Mouse (Mus musculus) forebrain, embryonic 15.5 days (tissue): Measurements from ENCODE around the gene Zfp512b. TPM values are rescaled to one million over a fixed set of nuclear protein-coding genes. Genes with fewer than 3 reads are reported as not detected.

Experiments
- ATAC-seq: fragments of 200-750 bp; cut with Nextera tagmentation; replicated peaks from 2 replicates; pipeline ENCODE4 v1.8.0; 2017; ENCODE audit warnings: mild to moderate bottlenecking, moderate TSS enrichment, moderate library complexity
- H3K27ac ChIP-seq: fragments of 300-500 bp; sonication (generic); replicated peaks from 2 replicates; pipeline ENCODE4 v1.5.1; 2015; ENCODE audit warnings: mild to moderate bottlenecking, inconsistent platforms
- H3K27me3 ChIP-seq: fragments of 300-500 bp; sonication (generic); 2 replicates; pipeline ENCODE4 v1.6.1; 2015; ENCODE audit warnings: inconsistent platforms
- H3K36me3 ChIP-seq: fragments of 300-500 bp; sonication (generic); 2 replicates; pipeline ENCODE4 v1.6.1; 2015; ENCODE audit warnings: mild to moderate bottlenecking, inconsistent platforms
- H3K4me1 ChIP-seq: fragments of 300-500 bp; sonication (generic); 2 replicates; pipeline ENCODE4 v1.6.1; 2015; ENCODE audit warnings: inconsistent platforms
- H3K4me2 ChIP-seq: fragments of 300-500 bp; sonication (generic); replicated peaks from 2 replicates; pipeline ENCODE4 v1.6.1; 2015; ENCODE audit warnings: mild to moderate bottlenecking, inconsistent platforms
- H3K4me3 ChIP-seq: fragments of 300-500 bp; sonication (generic); 2 replicates; pipeline ENCODE4 v1.5.1; 2015; ENCODE audit warnings: mild to moderate bottlenecking, inconsistent platforms
- H3K9ac ChIP-seq: fragments of 300-500 bp; sonication (generic); replicated peaks from 2 replicates; pipeline ENCODE4 v1.6.1; 2015; ENCODE audit warnings: mild to moderate bottlenecking, inconsistent platforms
- H3K9me3 ChIP-seq: fragments of 300-500 bp; sonication (generic); 2 replicates; pipeline ENCODE4 v1.6.1; 2016; ENCODE audit warnings: inconsistent platforms
- WGBS: fragments of 180-500 bp; shearing (Covaris S2); methylation state at CpG from one replicate; pipeline ENCODE4 v1.1.7; 2015; ENCODE audit warnings: mixed read lengths; 5-methylcytosine and 5-hydroxymethylcytosine counted together
- polyA plus RNA-seq: library from polyadenylated mRNA; unstranded; fragments of >200 nt; fragmentation: Nextera tagmentation; extraction: Ambion mirVana; gene quantifications from 2 replicates; pipeline ENCODE4 v1.2.1, GENCODE M21; 2015

Gene Zfp512b
- polyA plus RNA-seq, 1 experiment from 2014 or later: 76.5 TPM

DNA sequence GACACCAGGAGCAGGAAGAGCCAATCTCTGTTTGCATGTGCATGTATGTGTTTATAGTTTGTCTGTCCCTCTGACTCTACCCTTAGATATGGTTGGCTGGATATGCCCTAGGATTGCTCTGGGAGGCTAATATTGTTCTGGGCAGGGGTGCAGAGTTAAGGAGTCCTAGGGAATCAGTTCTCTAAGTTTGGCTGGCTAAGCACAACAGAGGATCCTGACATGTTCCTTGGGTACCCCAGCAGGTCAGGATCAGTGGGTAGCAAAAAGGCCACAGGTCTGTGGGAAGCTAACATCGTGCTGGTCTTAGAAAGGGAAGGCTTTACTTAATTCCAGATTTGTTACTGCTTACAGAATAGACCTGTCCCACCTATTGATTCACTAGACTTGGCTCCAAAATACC lies 12.9 kb downstream of the Zfp512b start:
- Histone ChIP-seq H3K9me3 (no peaks in the 10 kb centered on the region), H3K4me2 (no peak overlapping the region), H3K4me3 (no peak overlapping the region), H3K27me3 (no peaks in the 10 kb centered on the region), H3K9ac (no peak overlapping the region), H3K27ac (no peak overlapping the region), H3K4me1 (peaks cover 32% of the 10 kb centered on the region), H3K36me3 (peaks cover 16% of the 10 kb centered on the region)
- ATAC-seq: no peak
- WGBS: 96% methylated on average over 1 of the region's 1 CpGs

DNA sequence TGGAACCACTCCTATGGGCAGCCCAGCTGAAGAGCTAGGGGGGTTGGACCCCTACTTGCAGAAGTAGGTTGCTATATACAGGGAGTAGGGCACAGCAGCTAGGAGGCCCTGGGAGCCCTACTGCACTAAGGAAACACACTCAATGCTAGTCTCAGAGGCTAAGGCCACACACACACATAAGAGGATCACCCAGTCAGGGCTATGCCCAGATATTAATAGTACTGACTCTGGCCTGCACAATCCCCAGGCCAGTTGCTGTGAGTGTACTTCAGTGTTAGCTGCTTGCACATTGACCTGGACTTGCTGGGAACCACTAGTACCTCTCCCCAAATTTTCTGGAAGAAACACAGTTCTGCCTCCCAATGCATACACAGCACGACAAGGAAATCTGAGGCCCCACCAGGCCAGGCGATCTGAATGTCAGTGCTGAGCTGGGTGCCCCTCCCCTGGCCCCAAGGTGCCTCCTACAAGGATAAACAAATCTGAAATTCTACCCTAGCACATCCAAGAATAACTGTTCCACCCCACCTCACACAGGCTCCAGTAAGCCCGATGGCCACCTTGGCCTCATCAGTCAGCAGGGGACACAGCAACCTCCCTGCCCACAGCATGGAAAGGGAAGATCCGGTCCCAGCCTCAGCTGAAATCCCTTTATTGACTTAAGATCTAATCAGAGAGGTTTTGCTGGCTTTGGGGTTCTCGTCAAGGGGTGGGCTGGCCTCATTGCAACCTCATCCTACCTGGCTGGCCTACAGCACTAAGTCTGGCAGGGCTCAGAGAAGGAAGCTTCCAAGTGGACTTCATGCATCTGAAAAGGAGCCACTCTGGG lies 13.6 kb downstream of the Zfp512b start:
- H3K27me3 ChIP-seq: no peaks in the 10 kb centered on the region
- no peak for ATAC-seq
- no peak overlapping the region for H3K4me2 ChIP-seq
- no peak overlapping the region for H3K4me3 ChIP-seq
- 77% methylated on average over 5 of the region's 5 CpGs for WGBS
- no peak overlapping the region for H3K9ac ChIP-seq
- no peak overlapping the region for H3K27ac ChIP-seq
- H3K36me3 ChIP-seq: peaks cover 10% of the 10 kb centered on the region
- H3K9me3 ChIP-seq: no peaks in the 10 kb centered on the region
- peaks cover 32% of the 10 kb centered on the region for H3K4me1 ChIP-seq

DNA sequence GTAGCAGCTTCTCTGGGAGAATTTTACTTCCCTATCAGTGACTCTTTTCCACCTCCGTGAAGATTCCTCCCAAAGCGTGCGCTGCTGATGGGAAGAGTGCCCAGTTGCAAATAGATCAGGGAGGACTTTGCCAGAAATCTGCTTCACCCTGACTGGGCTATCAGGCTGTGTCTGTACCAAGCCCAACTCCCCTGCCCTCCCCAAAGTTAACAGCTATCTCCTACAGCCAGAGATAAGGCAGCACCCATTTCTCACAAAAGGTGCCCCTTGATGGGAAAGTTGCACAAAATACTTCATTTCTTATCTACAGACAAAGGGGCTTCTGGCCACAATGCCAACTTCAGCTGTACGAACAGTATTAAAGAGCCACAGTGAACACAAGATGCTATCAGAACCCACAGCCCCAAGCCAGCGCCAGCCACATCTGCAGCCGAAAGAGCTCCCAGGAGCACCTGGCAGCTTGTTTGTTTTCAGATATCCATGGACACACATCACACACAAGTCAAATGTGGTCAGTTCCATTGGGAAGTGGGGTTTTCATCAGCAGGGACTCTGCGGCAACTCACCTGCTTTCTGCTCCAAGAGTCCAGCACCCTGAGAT lies 14.5 kb downstream of the Zfp512b start:
- Histone ChIP-seq H3K27me3 (no peaks in the 10 kb centered on the region), H3K4me1 (peaks cover 32% of the 10 kb centered on the region), H3K4me3 (no peak overlapping the region), H3K9me3 (no peaks in the 10 kb centered on the region), H3K4me2 (no peak overlapping the region), H3K36me3 (peaks cover 6% of the 10 kb centered on the region; the same call in 1 of the 2 replicates), H3K27ac (no peak overlapping the region), H3K9ac (no peak overlapping the region)
- ATAC-seq: no peak
- 77% methylated on average over 7 of the region's 7 CpGs for WGBS

DNA sequence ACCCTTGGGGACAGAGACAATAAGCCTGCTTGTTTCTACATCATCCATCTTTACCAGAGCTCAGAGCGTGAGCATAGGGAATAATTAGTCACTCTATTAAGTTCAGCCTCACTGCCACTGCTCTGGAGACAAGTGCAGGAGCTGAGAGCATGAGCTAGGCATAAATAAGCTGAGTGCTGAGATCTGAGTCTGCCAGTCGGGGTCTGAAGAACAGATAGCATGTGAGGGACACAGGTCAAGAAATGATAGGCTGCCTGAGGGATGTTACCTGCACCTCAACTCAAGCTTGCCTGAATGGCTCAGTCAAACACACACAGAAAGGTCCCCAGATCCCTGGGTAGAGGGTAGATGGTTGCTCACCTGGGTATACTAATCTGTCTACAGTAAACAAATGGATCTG lies 15.5 kb downstream of the Zfp512b start:
- peaks cover 4% of the 10 kb centered on the region; the same call in 1 of the 2 replicates for H3K36me3 ChIP-seq
- no peak for ATAC-seq
- no peak overlapping the region for H3K9ac ChIP-seq
- H3K27ac ChIP-seq: no peak overlapping the region
- peaks cover 30% of the 10 kb centered on the region for H3K4me1 ChIP-seq
- no peaks in the 10 kb centered on the region for H3K9me3 ChIP-seq
- no peaks in the 10 kb centered on the region for H3K27me3 ChIP-seq
- H3K4me2 ChIP-seq: no peak overlapping the region
- 79% methylated on average over 2 of the region's 2 CpGs for WGBS
- H3K4me3 ChIP-seq: no peak overlapping the region

DNA sequence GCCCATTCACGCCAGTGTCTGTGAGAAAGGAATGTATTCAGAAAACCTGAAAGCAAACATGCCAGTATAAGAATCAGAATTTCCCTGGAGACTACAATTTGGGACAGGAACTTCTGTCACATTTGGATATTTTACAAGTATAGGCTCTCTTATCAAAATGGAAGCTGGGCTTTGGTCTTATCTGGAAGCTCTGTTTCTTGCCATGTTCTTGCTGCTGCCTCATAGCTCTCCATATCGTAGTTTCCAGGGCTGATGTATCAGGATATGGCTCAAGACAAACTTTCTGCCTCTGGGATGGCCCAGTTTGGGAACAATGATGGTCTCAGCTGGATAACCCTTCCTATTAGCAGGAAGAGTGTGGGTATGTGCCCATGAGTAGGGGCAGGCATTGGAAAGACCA lies 16.0 kb downstream of the Zfp512b start:
- no peak for ATAC-seq
- H3K9ac ChIP-seq: no peak overlapping the region
- H3K4me1 ChIP-seq: peaks cover 27% of the 10 kb centered on the region
- H3K27ac ChIP-seq: no peak overlapping the region
- no peaks in the 10 kb centered on the region for H3K27me3 ChIP-seq
- no peak overlapping the region for H3K4me3 ChIP-seq
- H3K9me3 ChIP-seq: no peaks in the 10 kb centered on the region
- peaks cover 4% of the 10 kb centered on the region; the same call in 1 of the 2 replicates for H3K36me3 ChIP-seq
- H3K4me2 ChIP-seq: no peak overlapping the region
- 89% methylated on average over 2 of the region's 2 CpGs for WGBS

DNA sequence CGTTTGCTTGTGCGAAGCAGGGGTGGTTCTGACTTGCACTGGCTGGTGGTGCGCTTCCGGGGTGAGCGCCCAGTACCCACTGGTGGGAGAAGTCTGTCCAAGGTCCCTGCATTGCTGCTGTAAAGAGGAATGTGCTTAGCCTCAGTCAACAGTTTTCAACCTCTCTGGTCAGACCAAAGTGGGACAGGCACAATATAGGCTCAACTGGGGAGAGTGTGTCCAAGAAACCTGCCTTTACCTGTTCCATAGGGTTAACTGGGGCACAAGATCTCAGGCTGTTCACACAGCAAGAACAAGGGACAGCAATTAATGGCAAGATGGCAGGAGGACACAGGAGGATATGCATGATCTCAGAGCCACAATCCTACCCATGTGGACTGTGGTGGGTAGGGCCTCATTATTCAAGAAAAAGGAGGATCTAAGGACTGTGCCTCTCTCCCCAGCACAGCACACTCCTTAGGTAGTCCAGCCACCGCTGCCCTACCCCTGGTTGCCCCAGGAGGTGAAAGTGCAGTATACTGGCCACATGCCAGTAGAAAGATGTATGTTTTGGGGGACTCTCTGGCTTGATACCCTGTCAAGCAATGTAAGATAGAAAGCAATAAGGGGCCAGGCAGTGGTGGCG lies 17.6 kb downstream of the Zfp512b start:
- Histone ChIP-seq H3K36me3 (peaks cover 4% of the 10 kb centered on the region; the same call in 1 of the 2 replicates), H3K27ac (no peak overlapping the region), H3K9me3 (no peaks in the 10 kb centered on the region), H3K27me3 (no peaks in the 10 kb centered on the region), H3K4me1 (peaks cover 16% of the 10 kb centered on the region), H3K4me2 (no peak overlapping the region), H3K4me3 (no peak overlapping the region), H3K9ac (no peak overlapping the region)
- 95% methylated on average over 7 of the region's 7 CpGs for WGBS
- ATAC-seq: no peak

DNA sequence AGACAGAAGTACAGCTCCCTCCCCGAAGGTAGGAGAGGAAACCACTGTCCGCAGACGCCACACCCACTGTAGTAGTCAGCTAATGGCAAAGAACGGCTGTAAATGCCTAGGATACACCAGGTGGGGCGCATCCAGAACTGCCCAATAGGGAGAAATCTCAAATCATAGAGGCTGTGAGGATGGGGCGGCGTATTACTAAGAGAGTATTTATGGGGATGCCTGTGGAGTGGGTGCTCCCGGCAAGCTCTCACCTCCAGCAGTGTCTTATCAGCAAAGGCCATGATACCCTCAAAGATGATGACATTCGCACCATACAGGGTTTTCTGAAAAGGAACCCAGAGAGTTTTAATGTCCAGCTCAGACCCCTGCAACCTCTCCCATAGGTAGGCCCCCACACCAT lies 18.6 kb downstream of the Zfp512b start:
- H3K27ac ChIP-seq: no peak overlapping the region
- no peak for ATAC-seq

DNA sequence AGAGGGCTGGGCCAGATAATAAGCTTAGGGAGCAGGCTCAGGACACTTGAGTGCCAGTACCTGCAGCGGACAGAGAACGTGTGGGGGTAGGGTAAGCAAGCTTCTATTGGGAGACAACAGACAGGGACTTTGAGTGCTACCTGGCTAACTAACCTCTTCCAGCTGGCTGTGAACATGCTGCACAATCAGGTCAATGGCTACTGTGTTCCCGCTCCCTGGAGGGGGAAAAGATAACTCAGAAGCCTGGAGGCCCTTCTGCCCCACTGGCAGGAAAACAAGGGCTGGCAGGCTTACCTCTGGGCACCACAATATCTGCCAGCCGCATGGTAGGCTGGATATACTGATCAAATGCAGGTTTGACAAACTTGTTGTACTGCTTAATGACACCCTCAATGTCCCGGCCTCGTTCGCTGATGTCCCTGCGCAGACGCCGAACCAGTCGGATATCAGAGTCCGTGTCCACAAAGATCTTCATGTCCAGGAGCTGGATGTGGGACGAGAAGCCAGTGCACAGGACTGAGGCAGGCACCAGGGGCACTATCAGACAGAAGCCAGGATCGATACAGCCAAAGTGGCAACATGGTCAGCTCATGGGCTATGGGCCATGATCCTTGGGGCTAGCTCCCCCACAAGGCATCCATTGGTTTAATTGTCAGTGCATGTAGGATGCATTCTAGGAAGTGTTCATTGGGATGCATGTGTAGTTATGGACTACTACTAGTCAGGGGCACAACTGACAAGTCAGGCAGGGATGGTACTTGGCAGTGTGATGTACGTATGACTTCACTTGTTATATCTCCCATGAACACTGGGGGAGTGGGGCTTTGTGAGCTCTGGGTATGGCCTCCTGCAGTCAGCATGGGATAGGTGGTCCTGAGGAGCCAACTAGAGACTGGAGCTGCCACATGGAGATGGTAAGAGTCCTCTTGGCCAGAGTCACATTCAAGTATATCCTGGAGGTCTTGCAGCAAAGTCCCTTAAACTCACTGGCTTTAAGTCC lies 19.4 kb downstream of the Zfp512b start:
- Histone ChIP-seq H3K4me3 (no peak overlapping the region), H3K27me3 (no peaks in the 10 kb centered on the region), H3K4me2 (no peak overlapping the region), H3K9ac (no peak overlapping the region), H3K27ac (no peak overlapping the region), H3K4me1 (peaks cover 10% of the 10 kb centered on the region; the same call in 1 of the 2 replicates), H3K36me3 (peaks cover 4% of the 10 kb centered on the region; the same call in 1 of the 2 replicates), H3K9me3 (no peaks in the 10 kb centered on the region)
- no peak for ATAC-seq
- 95% methylated on average over 15 of the region's 15 CpGs for WGBS

More for the DNA sequence above, 18.6 kb downstream of the Zfp512b start:
- H3K4me3 ChIP-seq: no peak overlapping the region
- H3K9ac ChIP-seq: no peak overlapping the region
- H3K9me3 ChIP-seq: no peaks in the 10 kb centered on the region
- H3K4me1 ChIP-seq: peaks cover 12% of the 10 kb centered on the region; the same call in 1 of the 2 replicates
- H3K36me3 ChIP-seq: peaks cover 4% of the 10 kb centered on the region; the same call in 1 of the 2 replicates
- no peaks in the 10 kb centered on the region for H3K27me3 ChIP-seq
- H3K4me2 ChIP-seq: no peak overlapping the region
- WGBS: 90% methylated on average over 9 of the region's 9 CpGs

DNA sequence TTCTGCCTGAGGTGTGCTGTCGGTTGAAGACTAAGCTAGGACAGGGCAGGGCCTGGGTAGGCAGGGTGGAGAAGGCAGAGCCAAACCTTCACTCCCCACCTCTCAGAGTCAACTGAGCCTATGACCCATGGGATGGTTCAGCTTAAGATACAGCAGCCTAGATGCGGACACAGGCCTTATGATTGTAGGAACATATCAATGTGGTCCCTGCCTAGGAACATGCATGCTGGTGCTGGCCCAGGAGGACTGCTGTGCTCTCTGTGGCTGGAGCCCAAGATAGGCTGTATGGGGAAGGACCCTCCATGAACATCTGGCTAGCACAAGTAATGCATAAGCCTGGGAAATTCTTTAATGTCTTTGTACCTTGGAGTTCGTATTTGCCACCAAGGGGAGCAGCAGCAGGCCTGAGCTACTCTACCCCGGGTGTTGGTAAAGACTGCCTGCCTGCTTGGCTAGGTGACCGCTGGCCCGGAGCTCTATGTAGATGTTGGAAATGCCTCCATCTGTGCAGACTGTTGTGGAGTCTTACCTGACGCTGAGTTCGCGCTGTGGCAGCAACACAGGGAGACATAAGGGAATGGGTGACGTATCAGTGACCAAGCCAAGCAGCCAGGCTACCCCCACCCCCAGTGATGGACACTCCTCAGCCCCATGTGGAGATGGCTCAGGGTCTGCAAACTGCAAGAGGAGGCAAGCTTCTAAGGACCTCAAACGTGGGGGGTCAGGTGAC lies 20.5 kb downstream of the Zfp512b start:
- H3K9me3 ChIP-seq: no peaks in the 10 kb centered on the region
- H3K36me3 ChIP-seq: peaks cover 4% of the 10 kb centered on the region; the same call in 1 of the 2 replicates
- no peak for ATAC-seq

DNA sequence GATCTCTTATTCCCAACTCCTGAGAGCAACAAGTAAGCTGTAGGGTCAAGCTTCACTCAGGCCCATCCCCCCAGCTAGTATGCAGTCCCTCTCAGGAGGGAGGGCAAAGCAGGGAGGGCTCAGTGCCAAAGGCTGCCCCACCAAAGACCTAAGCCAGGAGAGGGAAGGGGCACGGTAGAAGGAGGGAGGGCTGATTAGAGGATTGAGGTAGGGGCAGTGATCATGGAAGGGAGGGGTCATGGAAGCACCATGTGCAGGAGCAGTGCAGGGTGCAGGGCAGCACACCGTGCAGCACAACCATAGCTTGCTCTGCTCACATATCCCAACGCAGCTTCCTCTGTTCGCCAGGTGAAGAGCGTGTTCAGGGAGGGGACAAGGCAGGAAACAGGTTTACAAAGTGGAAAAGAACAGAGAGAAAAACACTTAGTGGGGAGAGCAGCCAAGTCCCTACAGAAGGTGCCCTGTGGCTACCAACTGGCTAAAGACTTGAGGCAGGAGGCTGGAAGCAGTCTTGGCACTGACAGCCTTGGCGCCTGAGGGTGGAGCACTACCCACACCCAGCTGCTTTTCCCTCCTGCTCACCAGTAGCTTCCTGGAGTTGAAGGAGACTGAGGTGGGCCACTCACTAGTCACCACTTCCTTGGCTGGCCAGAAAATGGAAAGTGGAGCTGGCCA lies 21.5 kb downstream of the Zfp512b start:
- Histone ChIP-seq H3K4me3 (no peak overlapping the region), H3K9me3 (no peaks in the 10 kb centered on the region), H3K36me3 (peaks cover 4% of the 10 kb centered on the region; the same call in 1 of the 2 replicates), H3K9ac (no peak overlapping the region), H3K4me1 (no peaks in the 10 kb centered on the region), H3K4me2 (no peak overlapping the region), H3K27me3 (no peaks in the 10 kb centered on the region), H3K27ac (no peak overlapping the region)
- no peak for ATAC-seq
- WGBS: 73% methylated on average over 6 of the region's 6 CpGs

More for the DNA sequence above, 20.5 kb downstream of the Zfp512b start:
- Histone ChIP-seq H3K4me2 (no peak overlapping the region), H3K4me3 (no peak overlapping the region), H3K27ac (no peak overlapping the region), H3K27me3 (no peaks in the 10 kb centered on the region), H3K4me1 (no peaks in the 10 kb centered on the region), H3K9ac (no peak overlapping the region)
- 93% methylated on average over 11 of the region's 11 CpGs for WGBS
